28 mouse cellular contexts compared by ENCODE assay signal in the genomic region with DNA sequence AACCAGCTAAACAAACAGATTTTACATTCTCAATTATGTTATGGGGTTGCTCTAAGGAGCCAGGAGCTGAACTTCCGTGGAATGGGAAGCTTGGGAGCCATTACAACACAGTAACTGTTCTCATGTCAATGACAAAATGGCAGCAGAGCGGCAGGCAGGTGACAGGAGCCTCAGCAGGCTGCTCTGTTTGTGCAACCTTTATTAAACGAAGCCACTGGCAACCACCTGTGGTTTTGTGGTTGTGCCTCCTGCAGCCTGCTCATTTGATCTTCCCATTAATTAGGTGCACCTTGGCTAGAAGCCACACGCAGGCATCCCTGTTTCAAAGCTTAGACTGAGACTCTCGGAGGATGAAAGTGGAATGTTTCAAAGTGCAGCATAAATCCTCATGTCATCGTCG.
DNase-seq lines count a peak whose midpoint lies in the region; ATAC-seq lines count a peak whose summit lies in the region.
"Had no signal": no experiment of that assay in that cellular context is flagged by ENCODE, and none has a peak within 500 bp of the region (broad histone marks: within the 10 kb centered on the region; RNA-seq: fewer than 3 reads in every experiment).

No protein-coding gene starts in this region.

- H3K9ac ChIP-seq in embryonic facial prominence, embryonic 14.5 days (ENCODE audit: low read depth, low read length), result no peak overlapping the region
- no peak overlapping the region for H3K9ac ChIP-seq in limb, embryonic 12.5 days (replicated peaks)
- H3K9ac ChIP-seq: embryonic facial prominence, embryonic 15.5 days; heart, embryonic 15.5 days; kidney, embryonic 15.5 days; limb, embryonic 13.5 days; liver, embryonic 12.5 days; stomach, embryonic 15.5 days had no signal

- H3K4me2 ChIP-seq in embryonic facial prominence, embryonic 14.5 days (ENCODE audit: low read depth, low read length), result no peak overlapping the region
- no peak overlapping the region for H3K4me2 ChIP-seq in limb, embryonic 12.5 days
- H3K4me2 ChIP-seq: embryonic facial prominence, embryonic 15.5 days; heart, embryonic 15.5 days; kidney, embryonic 15.5 days; limb, embryonic 13.5 days; liver, embryonic 12.5 days; stomach, embryonic 15.5 days had no signal

- no peak for ATAC-seq in embryonic facial prominence, embryonic 14.5 days (ENCODE audit: low read depth)
- ATAC-seq in limb, embryonic 12.5 days (ENCODE audit: insufficient number of reproducible peaks, insufficient read depth, low FRiP score, low TSS enrichment, low read depth), result peak; percentile 15; the same call in 1 of the 2 replicates
- ATAC-seq: CD4-positive, CD25-positive, alpha-beta regulatory T cell, adult 4 months; liver, embryonic 12.5 days; Patski had no signal

- no peak overlapping the region for H3K27ac ChIP-seq in embryonic facial prominence, embryonic 14.5 days (replicated peaks; ENCODE audit: low read depth, low read length)
- no peak overlapping the region for H3K27ac ChIP-seq in embryonic facial prominence, embryonic 10.5 days (replicated peaks)
- H3K27ac ChIP-seq in limb, embryonic 12.5 days, result no peak overlapping the region
- H3K27ac ChIP-seq: embryonic facial prominence, embryonic 15.5 days; heart, embryonic 15.5 days; kidney, embryonic 15.5 days; limb, embryonic 13.5 days; liver, embryonic 12.5 days; stomach, embryonic 15.5 days had no signal

- H3K4me3 ChIP-seq in embryonic facial prominence, embryonic 14.5 days (ENCODE audit: low read depth, low read length), result no peak overlapping the region
- no peak overlapping the region for H3K4me3 ChIP-seq in embryonic facial prominence, embryonic 10.5 days
- H3K4me3 ChIP-seq in limb, embryonic 12.5 days (replicated peaks), result no peak overlapping the region
- H3K4me3 ChIP-seq: embryonic facial prominence, embryonic 15.5 days; heart, embryonic 15.5 days; kidney, embryonic 15.5 days; limb, embryonic 13.5 days; liver, embryonic 12.5 days; stomach, embryonic 15.5 days had no signal

- no peaks in the 10 kb centered on the region for H3K27me3 ChIP-seq in embryonic facial prominence, embryonic 14.5 days (replicated peaks; ENCODE audit: control insufficient read depth, insufficient read depth, low read length)
- H3K27me3 ChIP-seq in embryonic facial prominence, embryonic 10.5 days (replicated peaks; ENCODE audit: low read depth, poor library complexity, severe bottlenecking), result no peaks in the 10 kb centered on the region
- no peaks in the 10 kb centered on the region for H3K27me3 ChIP-seq in limb, embryonic 12.5 days
- H3K27me3 ChIP-seq: embryonic facial prominence, embryonic 15.5 days; heart, embryonic 15.5 days; kidney, embryonic 15.5 days; limb, embryonic 13.5 days; liver, embryonic 12.5 days; stomach, embryonic 15.5 days had no signal

- no peaks in the 10 kb centered on the region for H3K9me3 ChIP-seq in embryonic facial prominence, embryonic 14.5 days (ENCODE audit: control insufficient read depth, low read length)
- H3K9me3 ChIP-seq in embryonic facial prominence, embryonic 10.5 days, result no peaks in the 10 kb centered on the region
- H3K9me3 ChIP-seq in limb, embryonic 12.5 days, result no peaks in the 10 kb centered on the region
- H3K9me3 ChIP-seq: embryonic facial prominence, embryonic 15.5 days; heart, embryonic 15.5 days; kidney, embryonic 15.5 days; limb, embryonic 13.5 days; stomach, embryonic 15.5 days had no signal

- no peaks in the 10 kb centered on the region for H3K36me3 ChIP-seq in embryonic facial prominence, embryonic 14.5 days (ENCODE audit: control insufficient read depth, insufficient read depth, low read length)
- no peaks in the 10 kb centered on the region for H3K36me3 ChIP-seq in embryonic facial prominence, embryonic 10.5 days (replicated peaks)
- no peaks in the 10 kb centered on the region for H3K36me3 ChIP-seq in limb, embryonic 12.5 days
- H3K36me3 ChIP-seq: embryonic facial prominence, embryonic 15.5 days; heart, embryonic 15.5 days; kidney, embryonic 15.5 days; limb, embryonic 13.5 days; liver, embryonic 12.5 days; stomach, embryonic 15.5 days had no signal

- peak; percentile 41 for DNase-seq in embryonic facial prominence, embryonic 14.5 days (ENCODE audit: low spot score)
- no peak for DNase-seq in embryonic facial prominence, embryonic 10.5 days (ENCODE audit: low spot score)
- DNase-seq in left cerebral cortex, postnatal 4 days, result peak; percentile 5
- no peak for DNase-seq in left cerebral cortex, adult 8-10 months (ENCODE audit: low spot score in 2 of 2)
- DNase-seq in Muller cell, postnatal 12 days (ENCODE audit: inconsistent ontology term), result peak; percentile 25
- DNase-seq in left cerebral cortex, adult 9 months (ENCODE audit: low spot score in 2 of 2), result no peak
- DNase-seq in right cerebral cortex, postnatal 36 days (ENCODE audit: low spot score in 2 of 2), result no peak
- DNase-seq: adrenal gland, postnatal 36 days; cerebellum, adult 11 months; cerebellum, adult 9-11 months; gastrocnemius, postnatal 36 days; heart, postnatal 36 days; kidney, adult 11 months; kidney, postnatal 36 days; layer of hippocampus, postnatal 36 days; lung, adult 18-20 months; lung, postnatal 10 days; thymus, adult 18-20 months; thymus, postnatal 36 days had no signal

- H3K4me1 ChIP-seq in embryonic facial prominence, embryonic 14.5 days (ENCODE audit: control insufficient read depth, insufficient read depth, low read length), result no peaks in the 10 kb centered on the region
- no peaks in the 10 kb centered on the region for H3K4me1 ChIP-seq in embryonic facial prominence, embryonic 10.5 days
- H3K4me1 ChIP-seq in limb, embryonic 12.5 days (replicated peaks), result peaks cover 4% of the 10 kb centered on the region; the same call in 1 of the 2 replicates
- H3K4me1 ChIP-seq: embryonic facial prominence, embryonic 15.5 days; heart, embryonic 15.5 days; kidney, embryonic 15.5 days; limb, embryonic 13.5 days; liver, embryonic 12.5 days; stomach, embryonic 15.5 days had no signal

- intact Hi-C loops in left cerebral cortex, postnatal 4 days (cut with DNase I), result no loop called here

- WGBS in embryonic facial prominence, embryonic 14.5 days, result 64% methylated on average over 7 of the region's 7 CpGs
- 80% methylated on average over 7 of the region's 7 CpGs for WGBS in embryonic facial prominence, embryonic 10.5 days
- WGBS in limb, embryonic 12.5 days, result 24% methylated on average over 7 of the region's 7 CpGs

Comparison
In these comparisons a context has a peak if more than half of its experiments do, and no peak if none do; other contexts are left out.
1. DNase-seq: peak in embryonic facial prominence, embryonic 14.5 days (single experiment), left cerebral cortex, postnatal 4 days (single experiment) and Muller cell, postnatal 12 days (single experiment); none in embryonic facial prominence, embryonic 10.5 days (single experiment), left cerebral cortex, adult 8-10 months (0 of 2), left cerebral cortex, adult 9 months (0 of 2) and right cerebral cortex, postnatal 36 days (0 of 2).